Mouse (Mus musculus) right cerebral cortex, adult 2 months (tissue): ENCODE measurements around the gene Gm44973.
"Not testable (repeated sequence)": the region's sequence is repeated elsewhere in the genome, so short reads cannot be mapped to it uniquely, and the experiment has no call there.

ENCODE experiments used
- DNase-seq, 2 experiments: peaks; one replicate each; pipeline ENCODE4 v3.0.0; 2021 to 2022; ENCODE audit warnings: low spot score in 2 of 2

The Gm44973 gene

GRCm38 (mm10) chr7:5051193-5052192 is 36.2 kb downstream of the Gm44973 start, which contains the start of gene Zfp580:
Gene Zfp580, plus strand, starts transcription at chr7:5051538.
- peak; percentile 70 to 76 for DNase-seq

DNA sequence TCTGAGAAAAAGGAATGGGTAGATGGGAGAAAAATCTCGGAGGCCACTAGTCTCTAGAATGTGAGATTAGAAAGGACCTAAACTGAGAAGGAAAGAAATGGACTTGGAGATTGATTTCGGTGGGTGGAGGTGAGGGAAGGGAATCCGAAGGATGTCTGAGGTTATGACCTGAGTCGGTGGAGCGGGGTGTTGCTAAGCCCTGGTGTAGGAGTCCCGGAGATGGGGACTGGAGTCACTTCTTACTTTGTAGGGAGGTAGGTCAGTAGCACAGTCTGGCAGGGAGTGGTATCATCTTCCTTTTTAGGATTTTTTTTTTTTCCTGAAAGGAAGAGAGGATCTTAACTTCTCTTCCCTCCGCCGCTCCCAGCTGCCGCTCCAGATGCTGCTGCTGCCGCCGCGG is 37.1 kb downstream of the Gm44973 start:
- DNase-seq = no peak

DNA sequence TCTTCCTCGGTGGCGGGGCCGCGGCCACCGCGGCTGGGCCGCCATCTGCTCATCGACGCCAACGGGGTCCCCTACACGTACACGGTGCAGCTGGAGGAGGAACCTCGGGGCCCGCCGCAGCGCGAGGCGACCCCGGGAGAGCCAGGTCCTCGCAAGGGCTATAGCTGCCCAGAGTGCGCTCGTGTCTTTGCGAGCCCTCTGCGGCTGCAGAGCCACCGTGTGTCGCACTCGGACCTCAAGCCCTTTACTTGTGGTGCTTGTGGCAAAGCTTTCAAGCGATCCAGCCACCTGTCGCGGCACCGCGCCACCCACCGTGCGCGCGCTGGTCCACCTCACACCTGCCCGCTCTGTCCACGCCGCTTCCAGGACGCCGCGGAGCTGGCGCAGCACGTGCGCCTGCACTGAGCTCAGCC is 37.6 kb downstream of the Gm44973 start:
- DNase-seq = no peak

DNA sequence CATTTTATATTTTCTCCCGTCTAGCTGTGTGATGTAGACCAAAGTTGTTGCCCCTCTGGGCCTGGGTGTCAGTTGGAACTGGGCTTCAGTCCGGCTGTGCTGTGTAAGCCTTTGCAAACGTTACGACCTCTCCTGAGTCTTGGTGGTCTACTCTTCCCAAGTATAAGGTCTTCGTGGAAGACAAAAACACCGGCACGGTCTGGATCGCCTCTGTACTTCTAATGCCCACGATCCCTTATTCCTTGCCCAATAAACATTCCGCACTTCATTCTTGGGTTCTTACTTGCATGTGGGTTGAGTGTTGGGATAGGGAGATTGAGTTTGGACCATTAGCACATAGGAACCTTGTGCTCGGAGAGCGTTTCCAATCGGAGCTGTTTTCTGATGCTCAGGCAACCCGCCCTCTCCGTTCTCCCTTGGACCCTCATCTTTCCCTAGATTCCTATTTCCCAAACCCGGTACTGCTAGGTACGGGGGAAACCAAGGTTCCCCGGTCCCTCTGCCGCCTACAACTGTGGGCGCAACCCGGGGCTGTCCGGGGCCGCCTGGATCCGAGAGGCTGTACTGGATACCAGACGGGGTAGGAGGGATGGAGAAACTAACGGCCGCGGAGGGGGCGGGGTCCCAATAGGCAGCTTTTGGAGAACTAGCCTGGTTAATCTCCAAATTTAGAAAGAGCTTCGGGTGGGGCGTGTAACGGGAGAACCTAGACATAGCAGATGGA is 38.3 kb downstream of the Gm44973 start:
- peak in 1 of 2 experiments; percentile 51 for DNase-seq

DNA sequence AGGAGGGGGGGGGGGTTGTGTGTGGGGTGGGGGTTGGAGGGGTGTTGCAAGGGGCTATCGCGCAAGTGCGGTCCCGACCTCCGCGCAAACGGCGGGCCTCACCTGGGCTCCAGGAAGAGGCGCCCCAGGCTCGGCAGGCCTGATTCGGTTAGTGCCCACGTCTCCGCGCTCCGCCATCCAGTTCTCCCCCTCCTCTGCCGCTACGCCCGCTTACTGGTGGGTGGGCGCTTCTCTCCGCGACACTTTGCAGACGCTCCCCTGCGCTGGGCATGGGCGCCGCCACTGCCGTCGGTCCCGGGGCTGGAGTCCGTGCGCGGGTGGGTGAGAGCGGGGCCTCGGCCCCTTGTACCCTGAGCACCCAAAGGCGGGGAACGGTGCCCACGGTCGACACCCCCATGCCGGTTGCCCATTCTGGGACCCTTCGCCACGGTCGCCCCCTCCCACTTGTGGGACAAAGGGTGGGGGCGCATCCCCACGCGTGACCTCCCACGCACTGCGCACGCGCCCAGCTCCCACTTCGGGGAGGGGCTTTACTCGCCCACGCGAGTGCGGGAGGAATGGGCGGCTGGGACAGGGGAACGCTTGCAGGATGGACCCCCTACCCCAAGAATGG is 41.5 kb downstream of the Gm44973 start:
- peak; percentile 57 to 64 for DNase-seq

DNA sequence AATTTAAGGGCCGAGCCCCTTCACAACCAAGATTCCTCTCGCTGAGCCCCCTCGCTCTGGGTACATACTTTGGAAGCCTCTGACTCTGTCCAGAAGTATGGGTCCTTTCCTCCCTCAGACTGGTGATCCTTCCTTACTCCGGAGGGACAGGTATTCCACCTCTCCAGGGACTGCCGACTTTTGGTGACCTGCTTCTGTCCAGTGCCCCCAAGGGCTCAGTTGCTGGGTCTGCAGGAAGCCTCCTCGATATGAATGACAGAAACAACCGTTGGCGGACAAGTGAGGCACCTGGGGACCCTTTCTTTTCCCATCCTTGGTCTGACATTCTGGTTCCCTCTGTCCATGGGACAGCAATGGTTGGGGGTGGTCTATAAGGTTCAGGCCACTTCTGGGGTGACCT is 42.1 kb downstream of the Gm44973 start:
- no peak for DNase-seq

DNA sequence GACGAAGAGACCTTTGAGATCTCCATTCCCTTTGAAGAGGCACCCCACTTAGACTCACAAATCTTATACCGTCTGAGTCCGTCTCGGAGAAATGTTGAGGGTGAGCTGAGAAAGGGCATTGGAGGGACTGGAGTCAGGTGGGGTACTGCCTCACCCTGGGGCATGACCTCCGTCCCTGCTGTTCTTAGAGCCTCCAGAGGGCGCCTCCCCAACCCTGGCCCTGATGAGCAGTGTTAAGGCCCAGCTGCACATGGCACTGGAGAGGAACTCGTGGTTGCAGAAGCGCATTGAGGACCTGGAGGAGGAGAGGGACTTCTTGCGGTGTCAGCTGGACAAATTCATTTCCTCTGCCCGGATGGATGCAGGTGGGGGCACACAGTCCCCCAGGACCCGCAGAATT is 42.5 kb downstream of the Gm44973 start:
- no peak for DNase-seq

GRCm38 (mm10) chr7:5058631-5059030 is 43.3 kb downstream of the Gm44973 start:
- DNase-seq = no peak

DNA sequence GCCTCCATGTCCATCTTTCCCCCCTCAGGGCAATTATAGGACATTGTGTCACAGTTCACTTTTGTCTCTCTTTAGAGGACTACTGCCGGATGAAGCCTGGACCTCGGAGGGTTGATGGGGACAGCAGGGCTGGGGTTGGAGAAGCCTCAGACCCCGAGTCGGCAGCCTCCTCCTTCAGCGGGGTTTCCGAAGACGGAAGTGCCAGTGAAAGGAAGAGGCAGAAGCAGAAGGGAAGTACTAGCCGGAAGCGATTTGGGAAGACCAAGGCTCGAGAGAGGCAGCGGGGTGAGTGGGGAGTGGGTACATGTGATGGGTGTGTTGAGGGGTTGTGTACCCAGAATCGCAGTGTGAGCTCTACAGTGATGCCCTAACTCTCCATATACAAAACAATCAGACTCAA is 44.1 kb downstream of the Gm44973 start:
- no peak for DNase-seq

DNA sequence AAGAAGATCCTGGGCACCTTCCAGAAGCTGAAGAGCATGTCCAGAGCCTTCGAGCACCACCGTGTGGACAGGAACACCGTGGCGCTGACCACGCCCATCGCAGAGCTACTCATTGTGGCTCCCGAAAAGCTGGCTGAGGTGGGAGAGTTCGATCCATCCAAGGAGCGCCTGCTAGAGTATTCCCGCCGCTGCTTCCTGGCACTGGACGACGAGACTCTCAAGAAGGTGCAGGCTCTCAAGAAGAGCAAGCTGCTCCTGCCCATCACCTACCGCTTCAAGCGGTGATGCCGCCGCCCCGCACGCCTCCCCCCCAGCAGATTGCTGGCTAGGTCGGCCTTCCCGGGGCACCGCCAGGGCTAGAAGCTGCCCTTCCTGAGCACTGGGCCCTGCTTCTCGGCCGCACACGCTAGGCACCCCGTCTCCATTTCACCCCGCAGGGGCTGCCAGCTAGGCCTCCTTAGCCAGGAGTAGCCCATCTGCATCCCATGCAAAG is 45.0 kb downstream of the Gm44973 start:
- DNase-seq = peak; percentile 77 to 80

DNA sequence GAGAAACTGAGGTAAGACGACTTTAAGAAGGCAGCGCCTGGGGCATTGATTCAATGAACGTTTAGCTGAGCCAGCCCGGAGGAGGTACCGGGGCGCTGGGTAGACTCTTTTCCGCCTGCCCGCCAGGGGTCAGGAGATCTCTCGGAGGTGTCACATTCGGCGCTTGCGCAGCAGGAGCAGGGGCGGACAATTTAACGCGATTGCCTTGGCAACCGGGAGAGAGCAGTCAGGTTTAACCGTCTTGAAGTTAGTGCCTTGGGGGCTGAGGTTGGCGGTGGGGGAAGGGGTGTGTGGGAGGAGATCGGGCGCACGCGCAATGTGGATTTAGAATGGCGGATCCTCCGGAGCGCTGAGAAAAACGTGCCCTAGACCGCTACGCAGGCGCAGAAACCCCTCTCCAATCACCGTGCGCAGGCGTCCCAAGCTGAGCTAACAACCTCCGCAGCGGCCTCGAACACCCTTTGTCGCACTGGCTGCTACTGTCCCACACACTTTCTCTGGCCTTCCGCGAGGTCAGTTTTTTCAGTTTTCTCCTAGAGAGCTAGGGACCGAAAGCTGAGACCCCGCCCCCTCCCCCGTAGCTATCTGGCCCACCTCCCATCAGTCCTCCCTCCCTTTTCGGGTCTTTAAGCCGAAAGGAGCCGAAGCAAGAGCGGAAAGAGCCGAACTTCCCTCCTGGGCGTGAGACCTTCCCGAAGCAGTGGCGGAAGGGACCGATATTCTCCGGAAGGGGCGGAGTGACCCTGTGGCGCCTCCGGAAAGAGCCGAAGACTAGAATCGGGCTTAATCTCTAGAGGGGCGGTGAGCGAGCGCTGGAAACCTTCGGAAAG is 45.9 kb downstream of the Gm44973 start:
- DNase-seq = peak; percentile 99 to 100

DNA sequence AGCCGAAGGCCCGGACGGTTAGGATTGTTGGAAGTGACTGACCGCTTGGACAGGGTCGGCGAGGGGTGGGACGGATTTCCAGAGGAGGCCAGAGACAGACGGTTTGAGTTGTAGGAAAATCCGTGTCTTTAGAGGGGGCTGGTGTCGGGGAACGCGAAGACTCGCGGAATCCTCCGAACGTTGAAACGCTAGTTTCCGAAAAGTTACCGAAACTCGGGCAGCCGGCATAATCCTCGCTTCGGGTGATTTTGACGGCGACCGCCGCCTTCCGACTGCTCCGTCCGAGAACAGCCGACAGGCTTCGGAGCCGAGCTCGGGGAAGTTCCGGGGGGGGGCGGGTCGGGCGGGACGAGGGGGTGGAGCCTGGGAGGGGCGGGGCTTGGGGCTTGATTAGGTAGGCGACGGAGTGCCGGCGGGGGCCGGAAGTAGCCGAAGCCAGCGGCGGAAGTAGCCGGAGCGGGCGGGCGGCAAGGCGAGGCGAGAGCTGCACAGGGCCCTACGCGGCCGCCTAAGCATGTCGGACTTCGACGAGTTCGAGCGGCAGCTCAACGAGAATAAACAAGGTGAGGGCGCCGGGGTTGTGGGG is 46.6 kb downstream of the Gm44973 start, which contains the start of gene U2af2:
TSS of gene U2af2 (plus strand) at position 370 of the 586 bp plus-strand sequence.
- DNase-seq = peak; percentile 86 to 93

DNA sequence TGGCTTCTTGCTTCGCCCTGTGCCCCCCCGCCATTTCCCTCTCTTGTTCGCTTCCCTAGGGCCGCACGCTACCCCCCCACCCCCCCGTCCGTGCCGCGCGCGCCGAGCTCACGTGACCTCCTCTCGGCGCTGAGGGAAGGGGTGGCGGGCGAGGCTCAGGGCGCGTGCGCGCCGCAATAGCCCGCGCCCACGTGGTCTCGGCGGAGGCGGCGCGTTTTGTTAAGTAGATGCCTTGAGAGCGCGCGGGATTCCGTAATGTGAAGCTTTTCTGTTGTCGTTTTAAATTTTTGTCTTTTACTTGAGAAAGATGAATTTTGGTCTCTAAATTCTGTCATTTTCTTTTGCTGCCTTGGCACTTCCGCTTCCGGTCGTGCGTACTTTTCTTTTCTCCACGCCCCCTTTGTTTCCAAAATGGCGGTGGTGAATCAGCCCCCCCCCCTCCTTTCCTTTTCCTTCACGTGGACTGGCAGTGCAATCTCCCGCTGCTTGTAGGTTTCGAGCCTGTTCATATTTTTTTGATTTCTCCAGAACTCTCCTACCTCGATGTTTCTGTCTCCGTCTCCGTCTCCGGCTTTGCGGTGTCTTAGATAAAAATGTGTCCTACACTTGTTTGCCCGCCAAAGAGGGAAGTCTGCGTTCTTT is 47.2 kb downstream of the Gm44973 start:
- peak; percentile 53 to 78 for DNase-seq

DNA sequence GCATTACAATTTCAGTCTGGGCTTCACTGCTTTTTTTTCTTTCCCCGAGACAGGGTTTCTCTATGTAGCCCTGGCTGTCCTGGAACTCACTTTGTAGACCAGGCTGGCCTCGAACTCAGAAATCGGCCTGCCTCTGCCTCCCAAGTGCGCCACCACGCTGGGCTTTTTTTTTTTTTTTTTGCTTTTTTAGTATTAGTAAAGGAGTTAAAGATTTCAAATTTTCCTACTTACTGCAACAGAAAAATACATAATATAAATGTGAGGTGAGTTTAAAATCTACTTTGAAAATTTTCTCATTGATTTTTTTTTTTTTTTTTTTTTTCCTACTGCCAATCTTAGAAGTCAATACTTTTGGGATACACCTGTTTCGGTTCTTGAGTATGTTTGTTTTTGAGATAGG is 49.6 kb downstream of the Gm44973 start:
- no peak for DNase-seq

DNA sequence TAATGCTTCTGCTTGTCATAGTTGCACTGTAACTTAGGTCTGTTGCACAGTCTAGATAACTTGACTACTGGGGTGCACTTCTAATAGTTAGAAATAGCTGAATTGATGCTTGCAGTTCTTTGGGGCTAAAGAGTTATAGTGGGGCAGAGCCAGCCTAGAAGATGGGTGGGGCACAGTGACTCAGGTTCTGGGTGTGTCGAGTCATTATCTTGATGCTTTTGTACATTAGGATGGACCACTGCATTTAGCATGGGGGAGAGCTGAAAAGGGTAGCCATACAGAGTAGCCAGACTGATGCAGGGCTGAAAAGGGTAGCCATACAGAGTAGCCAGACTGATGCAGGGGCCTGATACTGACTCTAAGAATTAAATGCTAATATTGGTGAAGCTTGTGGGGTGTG is 58.3 kb downstream of the Gm44973 start:
- no peak for DNase-seq

DNA sequence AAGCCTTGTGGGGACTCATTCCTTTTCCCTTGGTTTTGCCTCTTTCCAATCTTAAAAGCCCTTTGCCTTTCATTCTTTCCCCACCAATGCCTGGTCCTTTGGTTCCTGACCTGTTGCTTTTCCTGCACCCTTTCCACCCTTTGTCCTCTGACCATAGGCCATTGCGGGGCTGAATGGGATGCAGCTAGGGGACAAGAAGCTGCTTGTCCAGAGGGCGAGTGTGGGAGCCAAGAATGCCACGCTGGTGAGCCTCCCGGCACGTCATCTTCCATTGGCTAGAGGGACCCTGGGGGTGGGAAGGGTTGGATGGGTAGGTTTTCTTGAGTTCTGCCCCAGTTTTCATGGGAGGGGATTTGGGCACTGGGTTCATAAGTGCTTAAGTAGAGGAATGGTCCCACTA is 59.7 kb downstream of the Gm44973 start:
- DNase-seq = no peak

GRCm38 (mm10) chr7:5076931-5077330 is 61.6 kb downstream of the Gm44973 start:
- DNase-seq = no peak

- not testable (repeated sequence) for DNase-seq
Measured at GRCm38 (mm10) chr7:5079365-5080009, 64.2 kb downstream of the Gm44973 start.

- DNase-seq = peak; percentile 96 to 98
Measured at GRCm38 (mm10) chr7:5080010-5080751, 64.9 kb downstream of the Gm44973 start, which contains the start of gene Epn1. Gene Epn1, plus strand, starts transcription at chr7:5080235.
